Mouse (Mus musculus): ENCODE data around the gene Mbd3.

DNA sequence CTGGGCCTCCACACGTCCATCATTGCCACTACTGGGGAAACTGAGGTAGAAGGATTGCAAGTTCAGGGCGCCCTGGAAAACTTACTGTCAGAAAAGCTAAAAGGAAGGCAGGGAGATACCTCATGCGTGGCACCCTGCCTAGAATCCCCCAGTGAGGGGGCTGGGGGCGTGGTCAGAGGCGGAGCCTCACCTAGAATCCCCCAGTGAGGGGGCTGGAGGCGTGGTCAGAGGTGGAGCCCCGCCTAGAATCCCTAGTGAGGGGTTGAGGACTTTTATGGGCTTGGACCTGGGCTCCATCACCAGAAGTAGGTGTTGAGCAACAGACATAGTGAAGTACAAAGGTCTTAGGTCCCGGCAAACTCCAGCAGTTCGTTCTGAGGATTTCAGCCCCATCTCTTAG, 36.9 kb upstream of the Mbd3 start:
- TF ChIP-seq CTCF (IDR thresholded peaks at IDR 0.05; ENCODE audit: low read depth, low read length) (no peak), TAL1 (conservative IDR thresholded peaks at IDR 0.05; ENCODE audit: low read depth, low read length) (no peak), GATA2 (IDR thresholded peaks at IDR 0.05; ENCODE audit: borderline replicate concordance, low read depth, low read length) (no peak), POLR2AphosphoS5 (IDR thresholded peaks at IDR 0.05; ENCODE audit: insufficient replicate concordance, low read depth, low read length) (no peak), GATA1 (IDR thresholded peaks at IDR 0.05; ENCODE audit: borderline replicate concordance, low read length) (no peak)
